Mouse (Mus musculus): ENCODE results near the gene Ldhb. TPM values are rescaled to one million over a fixed set of nuclear protein-coding genes. Genes with fewer than 3 reads are reported as not detected.
A peak's percentile ranks its signal among the peaks of the same experiment; 100 is the strongest.

The Ldhb gene
- polyA plus RNA-seq, 1 experiment = 52.1 TPM

DNA sequence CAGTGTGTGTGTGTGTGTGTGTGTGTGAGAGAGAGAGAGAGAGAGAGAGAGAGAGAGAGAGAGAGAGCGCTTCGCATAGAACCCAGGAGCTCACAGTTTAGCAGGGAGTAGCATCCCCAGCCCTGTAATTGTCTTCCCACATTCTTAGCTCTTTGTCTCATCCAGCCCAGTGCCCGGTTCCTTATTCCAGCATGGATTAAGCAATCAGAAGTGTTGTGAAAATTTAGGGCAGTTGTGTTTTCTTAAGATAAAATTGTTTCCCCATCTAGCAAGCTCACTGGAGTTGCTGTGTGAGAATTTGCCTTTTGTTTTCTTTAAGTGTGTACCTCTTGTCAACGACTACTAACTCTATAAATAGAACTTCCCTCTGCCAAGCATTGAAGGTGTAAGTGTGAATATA is 906 bp upstream of the Ldhb start:
- H3K4me2 ChIP-seq (ENCODE audit: low read depth) = no peak overlapping the region
- no peak overlapping the region for H3K4me3 ChIP-seq
- H3K79me2 ChIP-seq (ENCODE audit: control insufficient read depth, insufficient read depth) = no peaks in the 10 kb centered on the region
- no peaks in the 10 kb centered on the region for H3K36me3 ChIP-seq (ENCODE audit: control insufficient read depth, insufficient read depth)
- no peak overlapping the region for H3ac ChIP-seq (ENCODE audit: control insufficient read depth, insufficient read length)
- no peaks in the 10 kb centered on the region for H3K27me3 ChIP-seq (ENCODE audit: control insufficient read depth, insufficient read depth, insufficient read length)
- TF ChIP-seq MAX (IDR thresholded peaks at IDR 0.05; ENCODE audit: low read depth) (no peak), POLR2A (IDR thresholded peaks at IDR 0.05; ENCODE audit: insufficient read length, low read depth) (no peak), REST (IDR thresholded peaks at IDR 0.05; ENCODE audit: insufficient read depth, insufficient read length) (no peak), TCF3 (IDR thresholded peaks at IDR 0.05; ENCODE audit: insufficient read length, low read depth) (no peak), SRF (IDR thresholded peaks at IDR 0.05; ENCODE audit: control insufficient read depth, insufficient read length, low read depth) (no peak), TCF12 (IDR thresholded peaks at IDR 0.05; ENCODE audit: insufficient read depth, poor library complexity, severe bottlenecking) (no peak), CEBPB (IDR thresholded peaks at IDR 0.05; ENCODE audit: insufficient read depth, poor library complexity, severe bottlenecking) (no peak), USF1 (IDR thresholded peaks at IDR 0.05; ENCODE audit: low read depth) (no peak), MYOG (IDR thresholded peaks at IDR 0.05; ENCODE audit: control insufficient read depth in 1 of 3, insufficient read depth in 1 of 3, insufficient read length in 2 of 3, low read depth in 2 of 3) (no peak), POLR2AphosphoS2 (IDR thresholded peaks at IDR 0.05; ENCODE audit: insufficient read length, low read depth) (no peak), E2F4 (IDR thresholded peaks at IDR 0.05; ENCODE audit: insufficient read depth) (no peak), MYOD1 (IDR thresholded peaks at IDR 0.05; ENCODE audit: control insufficient read depth in 1 of 3, insufficient read length in 2 of 3, low read depth in 2 of 3) (no peak)

GRCm38 (mm10) chr6:142507033-142507784 is 548 bp downstream of the Ldhb start:
- Histone ChIP-seq H3ac (ENCODE audit: control insufficient read depth, insufficient read length) (no peak overlapping the region), H3K36me3 (ENCODE audit: control insufficient read depth, insufficient read depth) (no peaks in the 10 kb centered on the region), H3K27me3 (ENCODE audit: control insufficient read depth, insufficient read depth, insufficient read length) (no peaks in the 10 kb centered on the region), H3K79me2 (ENCODE audit: control insufficient read depth, insufficient read depth) (no peaks in the 10 kb centered on the region), H3K4me2 (ENCODE audit: low read depth) (peak overlapping the region; percentile 77), H3K4me3 (peak overlapping the region; percentile 18)
- TF ChIP-seq POLR2A (IDR thresholded peaks at IDR 0.05; ENCODE audit: insufficient read length, low read depth) (no peak), CEBPB (IDR thresholded peaks at IDR 0.05; ENCODE audit: insufficient read depth, poor library complexity, severe bottlenecking) (no peak), TCF3 (IDR thresholded peaks at IDR 0.05; ENCODE audit: insufficient read length, low read depth) (no peak), MAX (IDR thresholded peaks at IDR 0.05; ENCODE audit: low read depth) (no peak), MYOD1 (IDR thresholded peaks at IDR 0.05; ENCODE audit: control insufficient read depth in 1 of 3, insufficient read length in 2 of 3, low read depth in 2 of 3) (no peak), REST (IDR thresholded peaks at IDR 0.05; ENCODE audit: insufficient read depth, insufficient read length) (no peak), USF1 (IDR thresholded peaks at IDR 0.05; ENCODE audit: low read depth) (no peak), MYOG (IDR thresholded peaks at IDR 0.05; ENCODE audit: control insufficient read depth in 1 of 3, insufficient read depth in 1 of 3, insufficient read length in 2 of 3, low read depth in 2 of 3) (no peak), TCF12 (IDR thresholded peaks at IDR 0.05; ENCODE audit: insufficient read depth, poor library complexity, severe bottlenecking) (no peak), SRF (IDR thresholded peaks at IDR 0.05; ENCODE audit: control insufficient read depth, insufficient read length, low read depth) (no peak), E2F4 (IDR thresholded peaks at IDR 0.05; ENCODE audit: insufficient read depth) (no peak), POLR2AphosphoS2 (IDR thresholded peaks at IDR 0.05; ENCODE audit: insufficient read length, low read depth) (no peak)

DNA sequence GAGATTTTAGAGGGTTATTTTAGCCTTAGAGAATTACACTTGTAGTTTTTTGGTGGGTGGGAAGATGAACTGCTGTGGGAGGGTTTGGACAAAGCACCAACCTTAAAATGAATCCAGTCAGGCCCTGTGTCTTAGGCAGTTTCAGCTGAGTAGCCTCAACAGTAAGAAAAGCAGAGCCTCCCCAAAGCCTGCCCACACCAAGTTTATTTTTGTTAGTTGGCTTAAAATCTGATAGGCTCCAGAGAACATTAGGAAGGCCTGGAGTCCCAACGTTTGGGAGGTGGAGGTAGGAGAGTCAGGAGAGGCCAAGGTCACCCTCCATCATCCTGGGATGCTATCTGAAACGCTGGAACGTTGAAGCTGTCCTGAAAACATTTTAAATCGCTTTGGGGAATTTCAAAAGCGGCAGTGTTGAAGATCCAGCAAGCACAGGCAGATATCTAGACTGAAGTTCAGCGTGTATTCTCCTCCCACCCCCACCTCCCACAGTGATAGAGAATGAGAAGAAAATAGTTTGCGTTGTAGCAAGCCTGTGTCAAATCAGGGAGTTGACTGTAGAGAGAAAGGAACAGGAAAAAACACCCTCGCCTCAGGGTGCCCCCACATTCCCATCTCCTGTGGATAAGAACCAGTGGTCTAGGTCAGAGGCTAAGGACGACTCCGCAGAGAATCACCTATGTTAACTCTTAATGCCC is 1.3 kb downstream of the Ldhb start:
- H3K4me3 ChIP-seq = no peak overlapping the region
- no peaks in the 10 kb centered on the region for H3K79me2 ChIP-seq (ENCODE audit: control insufficient read depth, insufficient read depth)
- no peaks in the 10 kb centered on the region for H3K27me3 ChIP-seq (ENCODE audit: control insufficient read depth, insufficient read depth, insufficient read length)
- H3K36me3 ChIP-seq (ENCODE audit: control insufficient read depth, insufficient read depth) = no peaks in the 10 kb centered on the region
- TF ChIP-seq POLR2AphosphoS2 (IDR thresholded peaks at IDR 0.05; ENCODE audit: insufficient read length, low read depth) = no peak
- no peak for TF ChIP-seq TCF3 (IDR thresholded peaks at IDR 0.05; ENCODE audit: insufficient read length, low read depth)
- TF ChIP-seq USF1 (IDR thresholded peaks at IDR 0.05; ENCODE audit: low read depth) = no peak
- no peak for TF ChIP-seq MYOG (IDR thresholded peaks at IDR 0.05; ENCODE audit: control insufficient read depth in 1 of 3, insufficient read depth in 1 of 3, insufficient read length in 2 of 3, low read depth in 2 of 3)
- no peak for TF ChIP-seq MAX (IDR thresholded peaks at IDR 0.05; ENCODE audit: low read depth)
- no peak for TF ChIP-seq E2F4 (IDR thresholded peaks at IDR 0.05; ENCODE audit: insufficient read depth)
- no peak for TF ChIP-seq REST (IDR thresholded peaks at IDR 0.05; ENCODE audit: insufficient read depth, insufficient read length)
- no peak overlapping the region for H3ac ChIP-seq (ENCODE audit: control insufficient read depth, insufficient read length)
- H3K4me2 ChIP-seq (ENCODE audit: low read depth) = peak overlapping the region; percentile 22

- no peaks in the 10 kb centered on the region for H3K36me3 ChIP-seq (ENCODE audit: control insufficient read depth, insufficient read depth)
- no peak overlapping the region for H3K4me2 ChIP-seq (ENCODE audit: low read depth)
- TF ChIP-seq MYOD1 (IDR thresholded peaks at IDR 0.05; ENCODE audit: control insufficient read depth in 1 of 3, insufficient read length in 2 of 3, low read depth in 2 of 3) (no peak), USF1 (IDR thresholded peaks at IDR 0.05; ENCODE audit: low read depth) (no peak), POLR2AphosphoS2 (IDR thresholded peaks at IDR 0.05; ENCODE audit: insufficient read length, low read depth) (no peak), MAX (IDR thresholded peaks at IDR 0.05; ENCODE audit: low read depth) (no peak)
- no peak overlapping the region for H3K4me3 ChIP-seq
- no peaks in the 10 kb centered on the region for H3K79me2 ChIP-seq (ENCODE audit: control insufficient read depth, insufficient read depth)
- H3ac ChIP-seq (ENCODE audit: control insufficient read depth, insufficient read length) = no peak overlapping the region
- no peaks in the 10 kb centered on the region for H3K27me3 ChIP-seq (ENCODE audit: control insufficient read depth, insufficient read depth, insufficient read length)
Observed at GRCm38 (mm10) chr6:142503601-142504000, 4.2 kb downstream of the Ldhb start.

Data from myocyte (in vitro differentiated cells).